Mouse (Mus musculus) frontal cortex, adult 2 months (tissue): ENCODE measurements around the gene Gm36245. TPM values are rescaled to one million over a fixed set of nuclear protein-coding genes. Genes with fewer than 3 reads are reported as not detected.

Source experiments
- polyA plus RNA-seq: library from polyadenylated mRNA; depleted of rRNA; stranded (reverse); fragments of >200 nt; gene quantifications from 2 replicates; pipeline ENCODE4 v1.2.3, GENCODE M21; 2012; rRNA removed

Gene Gm36245
- polyA plus RNA-seq, 1 experiment: not detected

Other genes with a start within 250 kb of the Gm36245 start
- 0.19 and 0.38 TPM in 2 replicates for gene Apol7a, start 200.1 kb upstream of the Gm36245 start, polyA plus RNA-seq
- 0.60 and 0.97 TPM in 2 replicates for gene Apol9a, start 188.1 kb upstream of the Gm36245 start, polyA plus RNA-seq
- gene Apol7b, start 151.8 kb upstream of the Gm36245 start, polyA plus RNA-seq: 0.08 and 0.22 TPM in 2 replicates
- gene Apol10a, start 122.2 kb upstream of the Gm36245 start, polyA plus RNA-seq: 0.02 TPM in 1 of 2 replicates, not detected in the other
- gene Apol11a, start 91.0 kb upstream of the Gm36245 start, polyA plus RNA-seq: not detected in 2 replicates
- gene Apol7c, start 65.9 kb upstream of the Gm36245 start, polyA plus RNA-seq: not detected in 2 replicates
- not detected in 2 replicates for gene 1700025B11Rik, start 37.4 kb upstream of the Gm36245 start, polyA plus RNA-seq
- 0.29 and 0.60 TPM in 2 replicates for gene Apol10b, start 3.1 kb upstream of the Gm36245 start, polyA plus RNA-seq
- gene Apol11b, start 44.0 kb downstream of the Gm36245 start, polyA plus RNA-seq: not detected in 2 replicates
- 0.04 and 0.11 TPM in 2 replicates for gene Apol7e, start 99.6 kb downstream of the Gm36245 start, polyA plus RNA-seq
- gene Apol9b, start 129.8 kb downstream of the Gm36245 start, polyA plus RNA-seq: 0.74 and 1.3 TPM in 2 replicates
- 4.0 and 5.2 TPM in 2 replicates for gene Apol8, start 157.7 kb downstream of the Gm36245 start, polyA plus RNA-seq
- gene Myh9, start 242.9 kb downstream of the Gm36245 start, polyA plus RNA-seq: 34.4 and 38.7 TPM in 2 replicates